Mouse (Mus musculus) forebrain, embryonic 13.5 days (tissue): ENCODE measurements around the gene Wapl. TPM values are rescaled to one million over a fixed set of nuclear protein-coding genes. Genes with fewer than 3 reads are reported as not detected.

Experiments used
- ATAC-seq: fragments of 200-750 bp; cut with Nextera tagmentation; 2 replicates; pipeline ENCODE4 v1.8.0; 2017
- H3K27ac ChIP-seq: fragments of 300-500 bp; sonication (generic); 2 replicates; pipeline ENCODE4 v1.5.1; 2015; ENCODE audit warnings: inconsistent platforms, mild to moderate bottlenecking, moderate library complexity
- H3K27me3 ChIP-seq: fragments of 300-500 bp; sonication (generic); 2 replicates; pipeline ENCODE4 v1.6.1; 2015; ENCODE audit warnings: mild to moderate bottlenecking, inconsistent platforms
- H3K36me3 ChIP-seq: fragments of 300-500 bp; sonication (generic); 2 replicates; pipeline ENCODE4 v1.6.1; 2015; ENCODE audit warnings: mild to moderate bottlenecking, inconsistent platforms; ENCODE audit not compliant: poor library complexity, severe bottlenecking
- H3K4me1 ChIP-seq: fragments of 300-500 bp; sonication (generic); 2 replicates; pipeline ENCODE4 v1.6.1; 2015; ENCODE audit warnings: inconsistent platforms
- H3K4me2 ChIP-seq: fragments of 300-500 bp; sonication (generic); 2 replicates; pipeline ENCODE4 v1.6.1; 2015; ENCODE audit warnings: inconsistent platforms, mild to moderate bottlenecking, moderate library complexity
- H3K4me3 ChIP-seq: fragments of 300-500 bp; sonication (generic); 2 replicates; pipeline ENCODE4 v1.5.1; 2015; ENCODE audit warnings: mild to moderate bottlenecking, inconsistent platforms
- H3K9ac ChIP-seq: fragments of 300-500 bp; sonication (generic); 2 replicates; pipeline ENCODE4 v1.6.1; 2015; ENCODE audit warnings: mild to moderate bottlenecking, inconsistent platforms
- H3K9me3 ChIP-seq: fragments of 300-500 bp; sonication (generic); replicated peaks from 2 replicates; pipeline ENCODE4 v1.6.1; 2016; ENCODE audit warnings: inconsistent platforms
- WGBS: fragments of 180-500 bp; shearing (Covaris S2); methylation state at CpG from one replicate; pipeline ENCODE4 v1.1.7; 2015; 5-methylcytosine and 5-hydroxymethylcytosine counted together
- polyA plus RNA-seq: library from polyadenylated mRNA; unstranded; fragments of >200 nt; fragmentation: Nextera tagmentation; extraction: Ambion mirVana; gene quantifications from 2 replicates; pipeline ENCODE4 v1.2.1, GENCODE M21; 2015

The Wapl gene
- polyA plus RNA-seq, 1 experiment from 2014 or later: 26.6 TPM

DNA sequence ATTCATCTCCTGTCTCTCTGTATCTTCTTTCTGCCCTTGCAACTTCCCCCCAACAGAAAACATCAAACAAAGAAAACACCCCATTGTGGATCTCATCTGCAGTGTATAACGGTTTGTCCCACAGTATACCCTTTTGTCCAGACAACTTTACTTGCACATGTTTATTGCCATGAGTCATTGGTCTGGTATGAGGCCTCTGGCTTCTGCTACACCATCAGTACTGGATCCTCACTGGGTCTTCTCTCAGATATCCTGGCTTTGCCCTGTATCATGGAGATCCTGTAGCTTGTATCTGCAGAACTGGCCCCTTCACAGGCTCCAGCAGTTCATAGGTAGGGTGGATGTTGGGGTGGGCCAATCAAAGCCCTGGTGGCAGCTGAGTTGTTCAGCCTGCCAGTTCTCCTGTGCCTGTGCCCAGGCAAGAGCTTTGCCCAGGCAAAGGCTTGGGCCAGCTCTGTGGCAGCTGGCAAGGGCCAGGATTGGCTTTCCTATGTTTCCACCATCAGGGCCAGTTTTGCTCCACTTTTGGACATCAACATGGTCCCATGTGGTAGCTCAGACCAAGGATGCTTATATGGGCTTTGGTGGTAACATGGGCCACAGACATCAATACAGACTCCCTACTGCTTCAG, 119.8 kb downstream of the Wapl start:
- no peak overlapping the region for H3K9ac ChIP-seq
- no peak for ATAC-seq
- 77% methylated on average over 1 of the region's 1 CpGs for WGBS

More for the DNA sequence above, 119.8 kb downstream of the Wapl start:
- Histone ChIP-seq H3K27me3 (no peaks in the 10 kb centered on the region), H3K4me2 (no peak overlapping the region), H3K27ac (no peak overlapping the region), H3K9me3 (no peaks in the 10 kb centered on the region), H3K4me3 (no peak overlapping the region), H3K36me3 (no peaks in the 10 kb centered on the region), H3K4me1 (no peaks in the 10 kb centered on the region)

Other genes with a start within 250 kb of the Wapl start
- 24.9 and 25.5 TPM in 2 replicates for gene Bmpr1a, start 170.6 kb upstream of the Wapl start, polyA plus RNA-seq
- not detected in 2 replicates for gene 9230112D13Rik, start 151.1 kb upstream of the Wapl start, polyA plus RNA-seq
- gene Ldb3, start 85.2 kb upstream of the Wapl start, polyA plus RNA-seq: 0.32 and 0.34 TPM in 2 replicates
- gene Opn4, start 73.8 kb upstream of the Wapl start, polyA plus RNA-seq: 0.16 TPM in 1 of 2 replicates, not detected in the other
- gene Grid1, start 146.2 kb downstream of the Wapl start, polyA plus RNA-seq: 1.2 and 1.7 TPM in 2 replicates